Mouse (Mus musculus) layer of hippocampus, adult 8-10 months (tissue): Measurements from ENCODE around the gene Ddx6. TPM values are rescaled to one million over a fixed set of nuclear protein-coding genes. Genes with fewer than 3 reads are reported as not detected.
A peak's percentile ranks its signal among the peaks of the same experiment; 100 is the strongest.

Experiments used
- DNase-seq, 2 experiments: peaks; one replicate each; pipeline ENCODE4 v3.0.0; 2022; ENCODE audit warnings: low spot score in 2 of 2
- total RNA-seq, 4 experiments: library from RNA; stranded (reverse); gene quantifications; 2 replicates each; pipeline ENCODE4 v1.2.4; 2022

Ddx6 gene
- total RNA-seq, 4 experiments from 2014 or later, result 130 to 145 (median 134) TPM

GRCm38 (mm10) chr9:44640646-44641357 is 36.1 kb downstream of the Ddx6 start:
- DNase-seq, result no peak

GRCm38 (mm10) chr9:44641616-44642015 is 36.9 kb downstream of the Ddx6 start:
- DNase-seq, result no peak

GRCm38 (mm10) chr9:44643103-44643502 is 38.4 kb downstream of the Ddx6 start:
- no peak for DNase-seq

- DNase-seq, result no peak
Observed at GRCm38 (mm10) chr9:44644186-44644585, 39.5 kb downstream of the Ddx6 start.

- peak in 1 of 2 experiments; percentile 25 for DNase-seq
Observed at GRCm38 (mm10) chr9:44645481-44645880, 40.8 kb downstream of the Ddx6 start.

GRCm38 (mm10) chr9:44645924-44646323 is 41.2 kb downstream of the Ddx6 start:
- no peak for DNase-seq

GRCm38 (mm10) chr9:44646366-44646765 is 41.7 kb downstream of the Ddx6 start:
- DNase-seq, result no peak

- no peak for DNase-seq
Observed at GRCm38 (mm10) chr9:44647026-44647425, 42.3 kb downstream of the Ddx6 start.

- no peak for DNase-seq
Observed at GRCm38 (mm10) chr9:44647656-44648055, 43.0 kb downstream of the Ddx6 start.

GRCm38 (mm10) chr9:44648881-44649281 is 44.2 kb downstream of the Ddx6 start:
- DNase-seq, result no peak

GRCm38 (mm10) chr9:44652027-44652426 is 47.3 kb downstream of the Ddx6 start:
- DNase-seq, result peak; percentile 35 to 60

- no peak for DNase-seq
Observed at GRCm38 (mm10) chr9:44653896-44654295, 49.2 kb downstream of the Ddx6 start.

- DNase-seq, result peak in 1 of 2 experiments; percentile 56
Observed at GRCm38 (mm10) chr9:44655098-44656066, 50.7 kb downstream of the Ddx6 start.

- DNase-seq, result no peak
Observed at GRCm38 (mm10) chr9:44663706-44664105, 59.0 kb downstream of the Ddx6 start.

- no peak for DNase-seq
Observed at GRCm38 (mm10) chr9:44671416-44671815, 66.7 kb downstream of the Ddx6 start.

GRCm38 (mm10) chr9:44672291-44672865 is 67.7 kb downstream of the Ddx6 start:
- no peak for DNase-seq

- DNase-seq, result no peak
Observed at GRCm38 (mm10) chr9:44673005-44673404, 68.3 kb downstream of the Ddx6 start, which contains the start of gene Treh. Treh (plus strand) TSS chr9:44673233.

GRCm38 (mm10) chr9:44678288-44678871 is 73.7 kb downstream of the Ddx6 start:
- no peak for DNase-seq

GRCm38 (mm10) chr9:44679565-44679964 is 74.9 kb downstream of the Ddx6 start:
- DNase-seq, result no peak

- no peak for DNase-seq
Observed at GRCm38 (mm10) chr9:44683046-44683445, 78.4 kb downstream of the Ddx6 start.
